Mouse (Mus musculus): ENCODE results near the gene Dgkb. TPM values are rescaled to one million over a fixed set of nuclear protein-coding genes. Genes with fewer than 3 reads are reported as not detected.

The Dgkb gene
- total and polyA plus RNA-seq, 2 experiments from 2014 or later: 12.3 to 13.6 TPM

- no peaks in the 10 kb centered on the region for H3K4me1 ChIP-seq (ENCODE audit: insufficient read depth, low read length)
- no peaks in the 10 kb centered on the region for H3K27me3 ChIP-seq (ENCODE audit: insufficient read depth, low read length)
- H3K9me3 ChIP-seq (ENCODE audit: low read length): no peaks in the 10 kb centered on the region
- H3K4me2 ChIP-seq (ENCODE audit: low read depth, low read length, poor library complexity, severe bottlenecking): no peak overlapping the region
- ATAC-seq (ENCODE audit: low FRiP score) (no peak), DNase-seq (ENCODE audit: low spot score) (no peak)
- no peak overlapping the region for H3K4me3 ChIP-seq (ENCODE audit: low read depth, low read length)
- no peak for TF ChIP-seq CTCF (IDR thresholded peaks at IDR 0.05)
- H3K27ac ChIP-seq (ENCODE audit: low read depth, low read length): no peak overlapping the region
- H3K9ac ChIP-seq (replicated peaks; ENCODE audit: low read length, poor library complexity, severe bottlenecking): no peak overlapping the region
- no peaks in the 10 kb centered on the region for H3K36me3 ChIP-seq (ENCODE audit: insufficient read depth, low read length)
These were observed 71.1 kb downstream of the Dgkb start for GRCm38 (mm10) chr12:37888591-37888990.

GRCm38 (mm10) chr12:37889431-37889830 is 71.9 kb downstream of the Dgkb start:
- H3K9me3 ChIP-seq (ENCODE audit: low read length): no peaks in the 10 kb centered on the region
- no peak overlapping the region for H3K4me2 ChIP-seq (ENCODE audit: low read depth, low read length, poor library complexity, severe bottlenecking)
- 66% methylated on average over 4 of the region's 4 CpGs for WGBS
- DNase-seq (ENCODE audit: low spot score) (no peak), ATAC-seq (ENCODE audit: low FRiP score) (no peak)
- H3K9ac ChIP-seq (replicated peaks; ENCODE audit: low read length, poor library complexity, severe bottlenecking): no peak overlapping the region
- H3K4me3 ChIP-seq (ENCODE audit: low read depth, low read length): no peak overlapping the region
- H3K36me3 ChIP-seq (ENCODE audit: insufficient read depth, low read length): no peaks in the 10 kb centered on the region
- H3K27ac ChIP-seq (ENCODE audit: low read depth, low read length): no peak overlapping the region
- no peaks in the 10 kb centered on the region for H3K27me3 ChIP-seq (ENCODE audit: insufficient read depth, low read length)
- TF ChIP-seq CTCF (IDR thresholded peaks at IDR 0.05): no peak
- no peaks in the 10 kb centered on the region for H3K4me1 ChIP-seq (ENCODE audit: insufficient read depth, low read length)

- DNase-seq (ENCODE audit: low spot score) (no peak), ATAC-seq (ENCODE audit: low FRiP score) (no peak)
- H3K4me1 ChIP-seq (ENCODE audit: insufficient read depth, low read length): no peaks in the 10 kb centered on the region
- H3K9me3 ChIP-seq (ENCODE audit: low read length): no peaks in the 10 kb centered on the region
- 91% methylated on average over 3 of the region's 3 CpGs for WGBS
- no peak overlapping the region for H3K9ac ChIP-seq (replicated peaks; ENCODE audit: low read length, poor library complexity, severe bottlenecking)
- H3K27ac ChIP-seq (ENCODE audit: low read depth, low read length): no peak overlapping the region
- no peak for TF ChIP-seq CTCF (IDR thresholded peaks at IDR 0.05)
- H3K36me3 ChIP-seq (ENCODE audit: insufficient read depth, low read length): no peaks in the 10 kb centered on the region
- no peak overlapping the region for H3K4me3 ChIP-seq (ENCODE audit: low read depth, low read length)
- H3K27me3 ChIP-seq (ENCODE audit: insufficient read depth, low read length): no peaks in the 10 kb centered on the region
- no peak overlapping the region for H3K4me2 ChIP-seq (ENCODE audit: low read depth, low read length, poor library complexity, severe bottlenecking)
These were observed 73.8 kb downstream of the Dgkb start for GRCm38 (mm10) chr12:37891336-37891735.

GRCm38 (mm10) chr12:37942163-37942562 is 124.6 kb downstream of the Dgkb start:
- Histone ChIP-seq H3K27ac (ENCODE audit: low read depth, low read length) (no peak overlapping the region), H3K9me3 (ENCODE audit: low read length) (no peaks in the 10 kb centered on the region), H3K4me1 (ENCODE audit: insufficient read depth, low read length) (no peaks in the 10 kb centered on the region), H3K4me3 (ENCODE audit: low read depth, low read length) (no peak overlapping the region), H3K27me3 (ENCODE audit: insufficient read depth, low read length) (no peaks in the 10 kb centered on the region), H3K4me2 (ENCODE audit: low read depth, low read length, poor library complexity, severe bottlenecking) (no peak overlapping the region), H3K36me3 (ENCODE audit: insufficient read depth, low read length) (no peaks in the 10 kb centered on the region), H3K9ac (replicated peaks; ENCODE audit: low read length, poor library complexity, severe bottlenecking) (no peak overlapping the region)
- ATAC-seq (ENCODE audit: low FRiP score) (no peak), DNase-seq (ENCODE audit: low spot score) (no peak)
- WGBS: 97% methylated on average over 2 of the region's 2 CpGs
- TF ChIP-seq CTCF (IDR thresholded peaks at IDR 0.05): no peak

- no peak overlapping the region for H3K4me2 ChIP-seq (ENCODE audit: low read depth, low read length, poor library complexity, severe bottlenecking)
- no peaks in the 10 kb centered on the region for H3K36me3 ChIP-seq (ENCODE audit: insufficient read depth, low read length)
- H3K9ac ChIP-seq (replicated peaks; ENCODE audit: low read length, poor library complexity, severe bottlenecking): no peak overlapping the region
- H3K27me3 ChIP-seq (ENCODE audit: insufficient read depth, low read length): no peaks in the 10 kb centered on the region
- no peak overlapping the region for H3K4me3 ChIP-seq (ENCODE audit: low read depth, low read length)
- no peak overlapping the region for H3K27ac ChIP-seq (ENCODE audit: low read depth, low read length)
- no peak for ATAC-seq (ENCODE audit: low FRiP score)
- WGBS: 64% methylated on average over 4 of the region's 4 CpGs
- TF ChIP-seq CTCF (IDR thresholded peaks at IDR 0.05): no peak
- DNase-seq (ENCODE audit: low spot score): no peak
- H3K9me3 ChIP-seq (ENCODE audit: low read length): 0 out of 2 replicates have a peak, but pooled peaks cover 5% of the 10 kb centered on the region
- no peaks in the 10 kb centered on the region for H3K4me1 ChIP-seq (ENCODE audit: insufficient read depth, low read length)
These were observed 138.7 kb downstream of the Dgkb start for GRCm38 (mm10) chr12:37956193-37956592.

- H3K4me3 ChIP-seq (ENCODE audit: low read depth, low read length): no peak overlapping the region
- H3K4me1 ChIP-seq (ENCODE audit: insufficient read depth, low read length): no peaks in the 10 kb centered on the region
- 80% methylated on average over 1 of the region's 1 CpGs for WGBS
- no peaks in the 10 kb centered on the region for H3K27me3 ChIP-seq (ENCODE audit: insufficient read depth, low read length)
- no peak for DNase-seq (ENCODE audit: low spot score)
- ATAC-seq (ENCODE audit: low FRiP score): no peak
- no peak overlapping the region for H3K27ac ChIP-seq (ENCODE audit: low read depth, low read length)
- H3K9me3 ChIP-seq (ENCODE audit: low read length): no peaks in the 10 kb centered on the region
- H3K9ac ChIP-seq (replicated peaks; ENCODE audit: low read length, poor library complexity, severe bottlenecking): no peak overlapping the region
- no peak overlapping the region for H3K4me2 ChIP-seq (ENCODE audit: low read depth, low read length, poor library complexity, severe bottlenecking)
- H3K36me3 ChIP-seq (ENCODE audit: insufficient read depth, low read length): no peaks in the 10 kb centered on the region
- no peak for TF ChIP-seq CTCF (IDR thresholded peaks at IDR 0.05)
These were observed 154.0 kb downstream of the Dgkb start for GRCm38 (mm10) chr12:37971482-37971881.

Data from midbrain, postnatal 0 days (tissue).